ENCODE assay signal across 21 mouse cellular contexts in genomic region chr16:13895740-13896139, GRCm38 (mm10).
"Had no signal": no experiment of that assay in that cellular context is flagged by ENCODE, and none has a peak within 500 bp of the region (broad histone marks: within the 10 kb centered on the region; RNA-seq: fewer than 3 reads in every experiment).

No protein-coding gene starts in this region.

- H3K27me3 ChIP-seq: liver, embryonic 15.5 days; lung, embryonic 15.5 days; megakaryocyte, embryonic 14.5 days; midbrain, embryonic 12.5 days; neural tube, embryonic 13.5 days; neural tube, embryonic 15.5 days had no signal

- DNase-seq: lung, adult 18-20 months; lung, postnatal 4 days; midbrain, embryonic 14.5 days; retina, postnatal 1 day; right cerebral cortex, adult 18-20 months; right cerebral cortex, postnatal 25 days; right cerebral cortex, postnatal 4 days; spleen, adult 18-20 months; thymus, adult 18-20 months; thymus, postnatal 14 days; thymus, postnatal 36 days had no signal

- ATAC-seq: lung, postnatal 0 days; midbrain, embryonic 16.5 days had no signal

- H3K4me3 ChIP-seq: liver, embryonic 15.5 days; lung, embryonic 15.5 days; megakaryocyte, embryonic 14.5 days; midbrain, embryonic 10.5 days; midbrain, embryonic 12.5 days; myocyte; neural tube, embryonic 13.5 days; neural tube, embryonic 15.5 days had no signal

- H3K9ac ChIP-seq: liver, embryonic 15.5 days; lung, embryonic 15.5 days; midbrain, embryonic 12.5 days; neural tube, embryonic 13.5 days; neural tube, embryonic 15.5 days had no signal

- H3K27ac ChIP-seq: liver, embryonic 15.5 days; lung, embryonic 15.5 days; midbrain, embryonic 10.5 days; midbrain, embryonic 12.5 days; neural tube, embryonic 13.5 days; neural tube, embryonic 15.5 days had no signal

- H3K36me3 ChIP-seq: liver, embryonic 15.5 days; lung, embryonic 15.5 days; midbrain, embryonic 10.5 days; midbrain, embryonic 12.5 days; neural tube, embryonic 13.5 days; neural tube, embryonic 15.5 days had no signal

- H3K9me3 ChIP-seq: liver, embryonic 15.5 days; lung, embryonic 15.5 days; megakaryocyte, embryonic 14.5 days; midbrain, embryonic 10.5 days; midbrain, embryonic 12.5 days; neural tube, embryonic 13.5 days; neural tube, embryonic 15.5 days had no signal

- H3K4me1 ChIP-seq: lung, embryonic 15.5 days; midbrain, embryonic 10.5 days; midbrain, embryonic 12.5 days; neural tube, embryonic 13.5 days had no signal

- H3K4me2 ChIP-seq: liver, embryonic 15.5 days; lung, embryonic 15.5 days; midbrain, embryonic 12.5 days; neural tube, embryonic 13.5 days; neural tube, embryonic 15.5 days had no signal
